Mouse (Mus musculus): ENCODE measurements around the gene Ces3b. TPM values are rescaled to one million over a fixed set of nuclear protein-coding genes. Genes with fewer than 3 reads are reported as not detected.

Gene Ces3b
- polyA plus RNA-seq (2015; fragmentation: Nextera tagmentation; extraction: Ambion mirVana) = not detected in 2 replicates

GRCm38 (mm10) chr8:105083449-105084050, at the start of gene Ces3b:
Gene Ces3b, plus strand, starts transcription at chr8:105083753.

GRCm38 (mm10) chr8:105048371-105048854, 35.1 kb upstream of the Ces3b start, which contains the start of gene Ces3a:
Gene Ces3a, plus strand, starts transcription at chr8:105048601.

DNA sequence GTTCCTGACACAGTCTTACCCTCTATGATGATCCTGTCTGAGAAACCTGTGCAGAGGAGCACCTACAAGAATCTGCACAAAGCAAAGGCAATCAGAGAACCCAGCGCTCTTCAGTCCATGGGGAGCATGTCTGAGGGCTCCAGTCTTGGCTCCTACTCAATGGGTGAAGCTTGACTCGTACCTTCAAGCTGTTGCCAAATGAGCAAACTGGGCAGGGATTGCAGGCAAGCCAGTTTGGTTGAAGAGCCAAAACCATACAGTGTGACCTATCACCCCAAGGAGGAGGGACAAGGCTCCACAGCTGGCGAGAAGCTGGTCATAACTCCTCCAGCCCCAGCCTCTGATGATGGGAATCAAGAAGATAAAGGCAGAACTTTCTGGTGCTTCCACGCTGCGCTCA, 48.0 kb downstream of the Ces3b start, which contains the start of gene Ces4a:
Gene Ces4a (plus strand): TSS at position 292 of the 400 bp plus-strand sequence.

Other genes with a start within 250 kb of the Ces3b start
- 0.23 TPM in 1 of 2 replicates, not detected in the other for gene Ces2c, start 236.7 kb upstream of the Ces3b start, polyA plus RNA-seq (2015; fragmentation: Nextera tagmentation; extraction: Ambion mirVana)
- gene Ces2e, start 157.5 kb upstream of the Ces3b start, polyA plus RNA-seq (2015; fragmentation: Nextera tagmentation; extraction: Ambion mirVana) = 0.09 TPM in 1 of 2 replicates, not detected in the other
- gene Ces2f, start 136.4 kb upstream of the Ces3b start, polyA plus RNA-seq (2015; fragmentation: Nextera tagmentation; extraction: Ambion mirVana) = 0.63 TPM in 1 of 2 replicates, not detected in the other
- 0.18 and 2.5 TPM in 2 replicates for gene Ces2g, start 122.0 kb upstream of the Ces3b start, polyA plus RNA-seq (2015; fragmentation: Nextera tagmentation; extraction: Ambion mirVana)
- not detected in 2 replicates for gene Ces2h, start 82.9 kb upstream of the Ces3b start, polyA plus RNA-seq (2015; fragmentation: Nextera tagmentation; extraction: Ambion mirVana)
- gene Ces3a, start 35.2 kb upstream of the Ces3b start, polyA plus RNA-seq (2015; fragmentation: Nextera tagmentation; extraction: Ambion mirVana) = not detected in 2 replicates
- not detected in 2 replicates for gene Ces4a, start 48.0 kb downstream of the Ces3b start, polyA plus RNA-seq (2015; fragmentation: Nextera tagmentation; extraction: Ambion mirVana)
- 32.1 and 36.8 TPM in 2 replicates for gene Cbfb, start 86.9 kb downstream of the Ces3b start, polyA plus RNA-seq (2015; fragmentation: Nextera tagmentation; extraction: Ambion mirVana)
- 13.8 and 14.6 TPM in 2 replicates for gene D230025D16Rik, start 141.4 kb downstream of the Ces3b start, polyA plus RNA-seq (2015; fragmentation: Nextera tagmentation; extraction: Ambion mirVana)
- gene B3gnt9, start 171.4 kb downstream of the Ces3b start, polyA plus RNA-seq (2015; fragmentation: Nextera tagmentation; extraction: Ambion mirVana) = 12.4 and 15.0 TPM in 2 replicates
- gene Tradd, start 180.9 kb downstream of the Ces3b start, polyA plus RNA-seq (2015; fragmentation: Nextera tagmentation; extraction: Ambion mirVana) = 6.5 and 10.0 TPM in 2 replicates
- 0.85 and 2.0 TPM in 2 replicates for gene Fbxl8, start 180.9 kb downstream of the Ces3b start, polyA plus RNA-seq (2015; fragmentation: Nextera tagmentation; extraction: Ambion mirVana)
- 0.11 and 0.18 TPM in 2 replicates for gene Hsf4, start 186.0 kb downstream of the Ces3b start, polyA plus RNA-seq (2015; fragmentation: Nextera tagmentation; extraction: Ambion mirVana)
- gene Nol3, start 192.4 kb downstream of the Ces3b start, polyA plus RNA-seq (2015; fragmentation: Nextera tagmentation; extraction: Ambion mirVana) = 19.7 and 19.8 TPM in 2 replicates
- gene 4931428F04Rik, start 206.1 kb downstream of the Ces3b start, polyA plus RNA-seq (2015; fragmentation: Nextera tagmentation; extraction: Ambion mirVana) = 2.1 TPM in 2 replicates
- gene Exoc3l, start 212.3 kb downstream of the Ces3b start, polyA plus RNA-seq (2015; fragmentation: Nextera tagmentation; extraction: Ambion mirVana) = 4.2 and 6.3 TPM in 2 replicates
- gene E2f4, start 213.9 kb downstream of the Ces3b start, polyA plus RNA-seq (2015; fragmentation: Nextera tagmentation; extraction: Ambion mirVana) = 28.1 and 28.5 TPM in 2 replicates
- 2.3 and 3.0 TPM in 2 replicates for gene Elmo3, start 221.8 kb downstream of the Ces3b start, polyA plus RNA-seq (2015; fragmentation: Nextera tagmentation; extraction: Ambion mirVana)
- 2.5 and 2.8 TPM in 2 replicates for gene Lrrc29, start 242.5 kb downstream of the Ces3b start, polyA plus RNA-seq (2015; fragmentation: Nextera tagmentation; extraction: Ambion mirVana)
- gene Tmem208, start 242.6 kb downstream of the Ces3b start, polyA plus RNA-seq (2015; fragmentation: Nextera tagmentation; extraction: Ambion mirVana) = 70.3 and 73.5 TPM in 2 replicates

Measured in skeletal muscle tissue, postnatal 0 days (tissue).